Mouse (Mus musculus): Measurements from ENCODE around the gene Gnat2. TPM values are rescaled to one million over a fixed set of nuclear protein-coding genes. Genes with fewer than 3 reads are reported as not detected.

The Gnat2 gene
- total and polyA plus RNA-seq, 3 experiments: 0.11 TPM; not detected in 2

- under 1% methylated on average over 31 of the region's 31 CpGs for WGBS
- TF ChIP-seq POLR2A (IDR thresholded peaks at IDR 0.05; ENCODE audit: insufficient read depth, low read depth, low read length) (peak; percentile 74), EP300 (IDR thresholded peaks at IDR 0.05; ENCODE audit: insufficient read depth, low read depth, low read length) (no peak)
Measured at GRCm38 (mm10) chr3:108085721-108086469, 6.7 kb upstream of the Gnat2 start.

GRCm38 (mm10) chr3:108086470-108086979 lies 6.1 kb upstream of the Gnat2 start, which contains the start of gene Ampd2:
Ampd2 (minus strand) TSS chr3:108086651.
- peak within 1 kb of the TSS; percentile 95 for H3K27ac ChIP-seq
- DNase-seq: peak; percentile 86 to 89
- under 1% methylated on average over 29 of the region's 29 CpGs for WGBS
- peaks cover 10% of the 10 kb centered on the region; the same call in 1 of the 2 replicates for H3K4me1 ChIP-seq (ENCODE audit: control insufficient read depth, insufficient read depth, low read length)
- TF ChIP-seq EP300 (IDR thresholded peaks at IDR 0.05; ENCODE audit: insufficient read depth, low read depth, low read length) (0 out of 2 replicates have a peak, but pooled peaks have one; percentile 18), CTCF (IDR thresholded peaks at IDR 0.05) (no peak)
- H3K9ac ChIP-seq (ENCODE audit: low read depth, low read length): peak within 1 kb of the TSS; percentile 74
- peak within 1 kb of the TSS; percentile 56 for H3K4me3 ChIP-seq
- no peaks in the 10 kb centered on the region for H3K79me2 ChIP-seq (replicated peaks; ENCODE audit: control insufficient read depth, insufficient read depth, low read length)
- intact Hi-C loops (cut with DNase I): no loop called here
- no peaks in the 10 kb centered on the region for H3K36me3 ChIP-seq (ENCODE audit: control insufficient read depth, insufficient read depth, low read length)
- H3K27me3 ChIP-seq (ENCODE audit: control insufficient read depth, insufficient read depth, low read length): no peaks in the 10 kb centered on the region

More at GRCm38 (mm10) chr3:108085721-108086469, 6.7 kb upstream of the Gnat2 start:
- Histone ChIP-seq H3K9ac (ENCODE audit: low read depth, low read length) (peak overlapping the region; percentile 74), H3K79me2 (replicated peaks; ENCODE audit: control insufficient read depth, insufficient read depth, low read length) (no peaks in the 10 kb centered on the region), H3K27me3 (ENCODE audit: control insufficient read depth, insufficient read depth, low read length) (no peaks in the 10 kb centered on the region), H3K36me3 (ENCODE audit: control insufficient read depth, insufficient read depth, low read length) (no peaks in the 10 kb centered on the region), H3K4me3 (peak overlapping the region; percentile 56), H3K27ac (peak overlapping the region; percentile 95), H3K4me1 (ENCODE audit: control insufficient read depth, insufficient read depth, low read length) (peaks cover 10% of the 10 kb centered on the region; the same call in 1 of the 2 replicates)
- DNase-seq: peak; percentile 88 to 91
- intact Hi-C loops (cut with DNase I): loop anchor here (2.0 kb wide), 1 partner anchor 61 kb away; the partner anchor contains the start of gene Gnai3

GRCm38 (mm10) chr3:108087329-108087728 lies 5.3 kb upstream of the Gnat2 start:
- WGBS: 82% methylated on average over 3 of the region's 3 CpGs
- no peak overlapping the region for H3K4me3 ChIP-seq

GRCm38 (mm10) chr3:108088842-108089380 lies 3.7 kb upstream of the Gnat2 start:
- TF ChIP-seq EP300 (IDR thresholded peaks at IDR 0.05; ENCODE audit: insufficient read depth, low read depth, low read length) (no peak), CTCF (IDR thresholded peaks at IDR 0.05) (no peak), POLR2A (IDR thresholded peaks at IDR 0.05; ENCODE audit: insufficient read depth, low read depth, low read length) (no peak)

More at GRCm38 (mm10) chr3:108087329-108087728, 5.3 kb upstream of the Gnat2 start:
- DNase-seq: no peak
- Histone ChIP-seq H3K79me2 (replicated peaks; ENCODE audit: control insufficient read depth, insufficient read depth, low read length) (no peaks in the 10 kb centered on the region), H3K36me3 (ENCODE audit: control insufficient read depth, insufficient read depth, low read length) (no peaks in the 10 kb centered on the region), H3K9ac (ENCODE audit: low read depth, low read length) (no peak overlapping the region), H3K27ac (peak overlapping the region; percentile 95), H3K4me1 (ENCODE audit: control insufficient read depth, insufficient read depth, low read length) (peaks cover 10% of the 10 kb centered on the region; the same call in 1 of the 2 replicates), H3K27me3 (ENCODE audit: control insufficient read depth, insufficient read depth, low read length) (no peaks in the 10 kb centered on the region)
- no peak for TF ChIP-seq CTCF (IDR thresholded peaks at IDR 0.05)
- TF ChIP-seq POLR2A (IDR thresholded peaks at IDR 0.05; ENCODE audit: insufficient read depth, low read depth, low read length): no peak
- TF ChIP-seq EP300 (IDR thresholded peaks at IDR 0.05; ENCODE audit: insufficient read depth, low read depth, low read length): no peak
- intact Hi-C loops (cut with DNase I): no loop called here

GRCm38 (mm10) chr3:108089916-108090315 lies 2.7 kb upstream of the Gnat2 start:
- Histone ChIP-seq H3K4me1 (ENCODE audit: control insufficient read depth, insufficient read depth, low read length) (0 out of 2 replicates have a peak, but pooled peaks cover 2% of the 10 kb centered on the region), H3K36me3 (ENCODE audit: control insufficient read depth, insufficient read depth, low read length) (no peaks in the 10 kb centered on the region), H3K79me2 (replicated peaks; ENCODE audit: control insufficient read depth, insufficient read depth, low read length) (no peaks in the 10 kb centered on the region), H3K27ac (no peak overlapping the region), H3K9ac (ENCODE audit: low read depth, low read length) (no peak overlapping the region), H3K27me3 (ENCODE audit: control insufficient read depth, insufficient read depth, low read length) (no peaks in the 10 kb centered on the region), H3K4me3 (no peak overlapping the region)
- 52% methylated on average over 2 of the region's 2 CpGs for WGBS
- intact Hi-C loops (cut with DNase I): no loop called here
- no peak for DNase-seq
- TF ChIP-seq EP300 (IDR thresholded peaks at IDR 0.05; ENCODE audit: insufficient read depth, low read depth, low read length) (no peak), POLR2A (IDR thresholded peaks at IDR 0.05; ENCODE audit: insufficient read depth, low read depth, low read length) (no peak), CTCF (IDR thresholded peaks at IDR 0.05) (no peak)

More at GRCm38 (mm10) chr3:108088842-108089380, 3.7 kb upstream of the Gnat2 start:
- Histone ChIP-seq H3K79me2 (replicated peaks; ENCODE audit: control insufficient read depth, insufficient read depth, low read length) (no peaks in the 10 kb centered on the region), H3K4me3 (no peak overlapping the region), H3K36me3 (ENCODE audit: control insufficient read depth, insufficient read depth, low read length) (no peaks in the 10 kb centered on the region), H3K27ac (no peak overlapping the region), H3K4me1 (ENCODE audit: control insufficient read depth, insufficient read depth, low read length) (peaks cover 9% of the 10 kb centered on the region; the same call in 1 of the 2 replicates), H3K27me3 (ENCODE audit: control insufficient read depth, insufficient read depth, low read length) (no peaks in the 10 kb centered on the region), H3K9ac (ENCODE audit: low read depth, low read length) (no peak overlapping the region)
- no peak for DNase-seq
- intact Hi-C loops (cut with DNase I): no loop called here
- 53% methylated on average over 5 of the region's 5 CpGs for WGBS

All from heart, adult 2 months (tissue).